Mouse (Mus musculus): ENCODE data around the gene Psmd3.
"Not testable (repeated sequence)": the region's sequence is repeated elsewhere in the genome, so short reads cannot be mapped to it uniquely, and the experiment has no call there.

The Psmd3 gene

GRCm38 (mm10) chr11:98681786-98682745, at the start of gene Psmd3:
Psmd3 (plus strand) TSS chr11:98682554.
- DNase-seq = peak; percentile 92

GRCm38 (mm10) chr11:98635312-98635970, 46.9 kb upstream of the Psmd3 start:
- DNase-seq = peak; percentile 16

GRCm38 (mm10) chr11:98637501-98637900, 44.9 kb upstream of the Psmd3 start:
- no peak for DNase-seq

GRCm38 (mm10) chr11:98640091-98640490, 42.3 kb upstream of the Psmd3 start:
- DNase-seq = no peak

GRCm38 (mm10) chr11:98644757-98645156, 37.6 kb upstream of the Psmd3 start:
- DNase-seq = no peak

GRCm38 (mm10) chr11:98645946-98646345, 36.4 kb upstream of the Psmd3 start:
- DNase-seq = no peak

- DNase-seq = no peak
Measured at GRCm38 (mm10) chr11:98646459-98646858, 35.9 kb upstream of the Psmd3 start, which contains the start of gene Gsdma2. Gsdma2 (plus strand) TSS chr11:98646759.

- DNase-seq = peak; percentile 32
Measured at GRCm38 (mm10) chr11:98655076-98655475, 27.3 kb upstream of the Psmd3 start.

GRCm38 (mm10) chr11:98660517-98660916, 21.8 kb upstream of the Psmd3 start:
- peak; percentile 54 for DNase-seq

- DNase-seq = no peak
Measured at GRCm38 (mm10) chr11:98664091-98664490, 18.3 kb upstream of the Psmd3 start, which contains the start of gene Gsdma. Gsdma (plus strand) TSS chr11:98664351.

GRCm38 (mm10) chr11:98668984-98669383, 13.4 kb upstream of the Psmd3 start:
- no peak for DNase-seq

- DNase-seq = no peak
Measured at GRCm38 (mm10) chr11:98671284-98671815, 11.0 kb upstream of the Psmd3 start.

- DNase-seq = no peak
Measured at GRCm38 (mm10) chr11:98671857-98672256, 10.5 kb upstream of the Psmd3 start.

GRCm38 (mm10) chr11:98672482-98672881, 9.9 kb upstream of the Psmd3 start:
- no peak for DNase-seq

GRCm38 (mm10) chr11:98673136-98673535, 9.2 kb upstream of the Psmd3 start:
- DNase-seq = peak; percentile 44

GRCm38 (mm10) chr11:98675829-98676363, 6.5 kb upstream of the Psmd3 start:
- DNase-seq = no peak

GRCm38 (mm10) chr11:98680023-98680422, 2.3 kb upstream of the Psmd3 start:
- no peak for DNase-seq

- DNase-seq = not testable (repeated sequence)
Measured at GRCm38 (mm10) chr11:98680595-98680994, 1.8 kb upstream of the Psmd3 start.

GRCm38 (mm10) chr11:98681186-98681585, 1.2 kb upstream of the Psmd3 start:
- DNase-seq = no peak

- DNase-seq = no peak
Measured at GRCm38 (mm10) chr11:98682811-98683210, 457 bp downstream of the Psmd3 start.

GRCm38 (mm10) chr11:98685642-98686041, 3.3 kb downstream of the Psmd3 start:
- no peak for DNase-seq

- DNase-seq = no peak
Measured at GRCm38 (mm10) chr11:98686976-98687375, 4.6 kb downstream of the Psmd3 start.

GRCm38 (mm10) chr11:98688009-98688408, 5.7 kb downstream of the Psmd3 start:
- no peak for DNase-seq
